8 mouse cellular contexts compared by ENCODE assay signal in the genomic region with DNA sequence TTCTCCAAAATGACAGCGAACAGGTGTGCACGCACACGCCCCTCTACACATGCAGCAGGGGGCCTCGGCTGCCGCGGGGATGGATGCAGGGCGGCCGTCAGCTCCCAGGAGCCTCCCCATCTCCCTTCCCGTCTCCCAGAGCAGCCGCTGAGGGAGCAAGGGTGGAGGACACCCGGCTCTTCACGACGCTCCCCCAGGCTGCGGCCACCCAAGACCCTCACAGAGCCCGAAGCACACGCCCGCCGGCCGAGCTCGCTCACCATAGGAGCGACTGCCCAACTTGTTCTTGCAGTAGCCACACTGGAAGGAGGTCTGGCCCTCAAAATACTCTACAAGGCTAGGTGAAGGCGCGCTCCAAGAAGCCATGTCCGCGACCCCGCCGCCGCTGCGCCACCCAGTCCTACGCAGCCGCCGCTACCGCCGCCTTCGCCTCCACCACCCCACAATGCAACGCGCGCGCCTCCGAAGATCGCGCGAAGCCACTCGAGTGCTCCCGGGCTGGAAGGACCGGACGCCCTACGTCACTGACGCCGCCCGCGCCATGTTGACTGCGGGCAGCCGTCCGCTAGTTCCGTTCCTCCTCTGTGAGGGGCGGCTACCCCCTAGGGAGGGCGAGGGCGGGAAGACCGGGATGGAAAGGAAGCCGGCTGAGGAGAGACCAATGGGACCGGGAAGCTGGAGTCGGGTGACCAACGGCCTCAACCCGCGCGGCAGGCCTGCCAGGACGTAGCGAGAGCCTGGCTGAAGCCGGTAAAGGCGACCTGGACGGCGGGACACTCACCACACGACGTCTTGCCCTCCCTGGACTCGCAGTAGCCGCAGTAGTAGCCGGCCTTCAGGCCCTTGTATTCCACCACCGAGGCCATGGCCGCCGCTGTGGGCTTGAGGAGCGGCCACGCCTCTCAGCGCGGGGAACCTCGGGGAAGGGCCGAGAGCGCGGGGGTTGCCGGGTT. TPM values are rescaled to one million over a fixed set of nuclear protein-coding genes. Genes with fewer than 3 reads are reported as not detected.
A peak's percentile ranks its signal among the peaks of the same experiment; 100 is the strongest.
DNase-seq lines count a peak whose midpoint lies in the region; ATAC-seq lines count a peak whose summit lies in the region.

No protein-coding gene starts in this region.

- H3K27me3 ChIP-seq in heart, embryonic 14.5 days (ENCODE audit: control insufficient read depth, insufficient read depth, low read length), result no peaks in the 10 kb centered on the region
- H3K27me3 ChIP-seq in liver, embryonic 13.5 days, result no peaks in the 10 kb centered on the region
- H3K27me3 ChIP-seq in stomach, embryonic 16.5 days (ENCODE audit: control insufficient read depth, insufficient read depth, low read length), result no peaks in the 10 kb centered on the region

- no peaks in the 10 kb centered on the region for H3K9me3 ChIP-seq in heart, embryonic 14.5 days (ENCODE audit: control insufficient read depth, low read length)
- H3K9me3 ChIP-seq in liver, embryonic 13.5 days (replicated peaks), result no peaks in the 10 kb centered on the region
- no peaks in the 10 kb centered on the region for H3K9me3 ChIP-seq in stomach, embryonic 16.5 days (replicated peaks; ENCODE audit: control insufficient read depth, low read length)

- H3K4me3 ChIP-seq in heart, embryonic 14.5 days (ENCODE audit: control insufficient read depth in 1 of 2, insufficient read depth in 1 of 2, low read depth in 1 of 2, low read length in 2 of 2), result peak overlapping the region; percentile 71 to 92
- H3K4me3 ChIP-seq in liver, embryonic 13.5 days (replicated peaks), result peak overlapping the region; percentile 98
- H3K4me3 ChIP-seq in stomach, embryonic 16.5 days (replicated peaks; ENCODE audit: low read length), result peak overlapping the region; percentile 97

- H3K36me3 ChIP-seq in heart, embryonic 14.5 days (ENCODE audit: control insufficient read depth, insufficient read depth, low read length), result peaks cover 8% of the 10 kb centered on the region
- 0 out of 2 replicates have a peak, but pooled peaks cover 4% of the 10 kb centered on the region for H3K36me3 ChIP-seq in liver, embryonic 13.5 days
- H3K36me3 ChIP-seq in stomach, embryonic 16.5 days (ENCODE audit: control insufficient read depth, insufficient read depth, low read length), result no peaks in the 10 kb centered on the region

- peaks cover 9 to 21% of the 10 kb centered on the region in 2 experiments for H3K4me1 ChIP-seq in heart, embryonic 14.5 days (ENCODE audit: control insufficient read depth in 2 of 2, insufficient read depth in 2 of 2, low read length in 2 of 2)
- H3K4me1 ChIP-seq in liver, embryonic 13.5 days (replicated peaks), result peaks cover 40% of the 10 kb centered on the region
- peaks cover 10% of the 10 kb centered on the region for H3K4me1 ChIP-seq in stomach, embryonic 16.5 days (ENCODE audit: control insufficient read depth, insufficient read depth, low read length)

- H3K9ac ChIP-seq in heart, embryonic 14.5 days (ENCODE audit: low read length), result peak overlapping the region; percentile 99
- H3K9ac ChIP-seq in liver, embryonic 13.5 days, result peak overlapping the region; percentile 98
- peak overlapping the region; percentile 97 for H3K9ac ChIP-seq in stomach, embryonic 16.5 days (ENCODE audit: low read length)

- H3K27ac ChIP-seq in heart, embryonic 14.5 days (replicated peaks in 1 of 2; ENCODE audit: control insufficient read depth in 1 of 2, insufficient read depth in 1 of 2, low read depth in 2 of 2, low read length in 2 of 2), result peak overlapping the region; percentile 92 to 99
- H3K27ac ChIP-seq in liver, embryonic 13.5 days, result peak overlapping the region; percentile 90
- H3K27ac ChIP-seq in stomach, embryonic 16.5 days (ENCODE audit: low read length), result peak overlapping the region; percentile 97

- under 1% methylated on average over 89 of the region's 90 CpGs for WGBS in heart, embryonic 14.5 days
- WGBS in liver, embryonic 13.5 days (ENCODE audit: insufficient replicate concordance), result under 1% methylated on average over 90 of the region's 90 CpGs
- under 1% methylated on average over 89 of the region's 90 CpGs for WGBS in stomach, embryonic 16.5 days

- peak; percentile 86 for DNase-seq in c-Kit-negative CD71-positive TER-119-positive erythroid progenitor cells, embryonic 14.5 days (ENCODE audit: low read depth, low spot score)
- peak; percentile 94 for DNase-seq in fibroblast of lung, adult 2 months (ENCODE audit: low read depth)
- peak; percentile 99 for DNase-seq in kidney, postnatal 14 days
- peak; percentile 88 for DNase-seq in liver, embryonic 13.5 days
- DNase-seq in neural tube, embryonic 10.5 days (ENCODE audit: extremely low spot score, low spot score), result peak; percentile 99

- ATAC-seq in CD4-positive, CD25-positive, alpha-beta regulatory T cell, adult 4 months, result peak; percentile 97
- ATAC-seq in heart, embryonic 14.5 days (ENCODE audit: insufficient number of reproducible peaks, insufficient read depth, low FRiP score, low read depth), result peak; percentile 98
- ATAC-seq in liver, embryonic 13.5 days (ENCODE audit: low read depth), result peak; percentile 92
- peak; percentile 99 for ATAC-seq in stomach, embryonic 16.5 days (ENCODE audit: insufficient read depth, low FRiP score)

- peak overlapping the region; percentile 93 for H3K4me2 ChIP-seq in heart, embryonic 14.5 days (ENCODE audit: low read length)
- peak overlapping the region; percentile 93 for H3K4me2 ChIP-seq in liver, embryonic 13.5 days
- H3K4me2 ChIP-seq in stomach, embryonic 16.5 days (ENCODE audit: low read depth, low read length), result peak overlapping the region; percentile 89

RNA-seq across cellular contexts. Expression of a gene that starts 0.8 kb away (rescaled TPM):
- 10 to 100 TPM; 35.8 to 41.8 TPM for polyA plus RNA-seq in CD4-positive, CD25-positive, alpha-beta regulatory T cell, adult 4 months (2017; shearing (Covaris generic))
- polyA plus RNA-seq in heart, embryonic 14.5 days (2014; fragmentation: Nextera tagmentation; extraction: Ambion mirVana), result 64.2 and 67.3 TPM in 2 replicates
- polyA plus RNA-seq in liver, embryonic 13.5 days (2015; fragmentation: Nextera tagmentation; extraction: Ambion mirVana), result 28.2 and 35.1 TPM in 2 replicates
- 54.5 and 55.7 TPM in 2 replicates for polyA plus RNA-seq in stomach, embryonic 16.5 days (2015; fragmentation: Nextera tagmentation; extraction: Ambion mirVana)

RNA-seq across cellular contexts. Expression of a gene that starts 53.5 kb away (rescaled TPM):
- polyA plus RNA-seq in CD4-positive, CD25-positive, alpha-beta regulatory T cell, adult 4 months (2017; shearing (Covaris generic)), result 10 to 100 TPM in 1 of 2 experiments, 1 to 10 TPM in 1; 8.2 to 13.3 TPM
- polyA plus RNA-seq in heart, embryonic 14.5 days (2014; fragmentation: Nextera tagmentation; extraction: Ambion mirVana), result 156 and 160 TPM in 2 replicates
- polyA plus RNA-seq in liver, embryonic 13.5 days (2015; fragmentation: Nextera tagmentation; extraction: Ambion mirVana), result 115 and 120 TPM in 2 replicates
- 92.7 and 103 TPM in 2 replicates for polyA plus RNA-seq in stomach, embryonic 16.5 days (2015; fragmentation: Nextera tagmentation; extraction: Ambion mirVana)

RNA-seq across cellular contexts. Expression of a gene that starts 57.9 kb away (rescaled TPM):
- polyA plus RNA-seq in CD4-positive, CD25-positive, alpha-beta regulatory T cell, adult 4 months (2017; shearing (Covaris generic)), result 1 to 10 TPM; 6.8 to 7.1 TPM
- 55.9 and 56.4 TPM in 2 replicates for polyA plus RNA-seq in heart, embryonic 14.5 days (2014; fragmentation: Nextera tagmentation; extraction: Ambion mirVana)
- polyA plus RNA-seq in liver, embryonic 13.5 days (2015; fragmentation: Nextera tagmentation; extraction: Ambion mirVana), result 2.3 and 3.0 TPM in 2 replicates
- polyA plus RNA-seq in stomach, embryonic 16.5 days (2015; fragmentation: Nextera tagmentation; extraction: Ambion mirVana), result 23.9 and 24.7 TPM in 2 replicates

Comparison
In these comparisons a context has a peak if more than half of its experiments do, and no peak if none do; other contexts are left out.
1. Peak in every context shown above with its lines: DNase-seq, ATAC-seq, H3K4me3 ChIP-seq and H3K27ac ChIP-seq.